Mouse (Mus musculus) embryo, embryonic 9.5 days (tissue): ENCODE measurements at regions not wholly inside any gene's neighbourhood (a gene's known extent, or its start where the extent isn't known, plus 50 kb on each side); places are given as distances from the start of the nearest gene placed in this dataset.

Experiments
- DNase-seq: peaks from one replicate; pipeline ENCODE4 v3.0.0-alpha.2; 2017; ENCODE audit errors: extremely low spot score

DNA sequence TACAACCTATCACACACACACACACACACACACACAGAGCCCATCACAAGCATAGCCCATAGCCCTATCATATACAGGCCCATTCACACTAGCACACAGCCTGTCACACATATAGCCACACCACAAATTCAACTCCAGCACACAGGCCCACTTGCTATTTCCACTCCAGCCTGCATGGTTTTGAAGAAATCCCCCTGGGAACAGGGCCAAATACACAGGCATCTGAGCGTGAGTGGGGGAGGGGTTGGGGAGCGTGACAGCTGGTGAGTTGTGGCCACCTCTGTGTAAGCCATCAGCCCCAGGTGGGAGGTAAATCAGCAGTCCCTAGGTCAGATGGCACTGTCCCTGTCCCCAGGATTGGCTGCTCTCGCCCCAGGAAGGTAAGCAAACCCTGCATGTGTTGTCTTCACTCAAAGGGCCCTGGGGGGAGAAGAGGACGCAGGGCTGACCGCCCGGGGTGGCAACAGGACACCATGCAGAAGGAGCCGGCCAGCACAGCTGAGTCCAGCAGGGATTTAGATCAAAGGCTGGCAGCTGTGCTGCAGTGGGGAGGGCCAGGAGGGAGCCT is 153.6 kb upstream of the Gm3448 start:
- DNase-seq = peak; percentile 53

DNA sequence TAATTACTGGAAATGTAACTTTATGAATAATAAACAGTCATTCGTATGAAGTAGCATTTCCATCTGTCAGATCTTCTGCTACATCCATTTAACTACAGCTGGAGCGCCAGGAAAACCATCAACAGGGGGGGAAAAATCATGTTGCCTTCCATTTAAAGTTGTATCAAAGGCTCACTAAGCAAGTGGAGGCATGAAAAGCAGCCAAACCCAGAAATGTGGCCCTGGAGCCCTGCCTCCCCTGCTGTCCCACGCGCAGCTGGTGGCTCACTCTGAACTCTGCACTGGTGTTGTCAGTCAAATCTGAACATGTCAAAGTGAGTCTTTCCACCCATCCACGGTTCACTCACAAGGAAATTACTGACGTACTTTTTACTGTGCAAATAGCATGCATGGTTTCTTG is 152.5 kb upstream of the Gm3448 start:
- DNase-seq = no peak

DNA sequence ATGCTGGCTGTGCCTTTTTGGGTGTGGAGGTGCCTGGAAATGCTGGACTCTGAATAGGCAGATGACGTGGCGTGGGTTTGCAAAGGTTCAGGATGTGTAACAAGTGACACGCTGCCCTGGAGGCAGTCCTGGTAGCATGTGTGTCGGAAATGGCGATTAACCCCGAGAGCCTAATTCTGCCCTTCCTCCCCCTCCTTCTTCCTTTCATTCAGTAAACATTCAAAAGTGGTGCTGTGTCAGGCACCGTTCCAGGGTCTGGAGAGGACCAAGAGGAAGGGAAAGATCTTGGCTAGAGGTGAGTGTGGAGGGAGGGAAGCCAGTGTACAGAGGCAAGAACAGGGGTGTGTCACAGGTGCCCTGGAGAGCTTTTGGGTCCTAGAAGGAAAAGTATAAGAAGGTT is 151.5 kb upstream of the Gm3448 start:
- DNase-seq = no peak

DNA sequence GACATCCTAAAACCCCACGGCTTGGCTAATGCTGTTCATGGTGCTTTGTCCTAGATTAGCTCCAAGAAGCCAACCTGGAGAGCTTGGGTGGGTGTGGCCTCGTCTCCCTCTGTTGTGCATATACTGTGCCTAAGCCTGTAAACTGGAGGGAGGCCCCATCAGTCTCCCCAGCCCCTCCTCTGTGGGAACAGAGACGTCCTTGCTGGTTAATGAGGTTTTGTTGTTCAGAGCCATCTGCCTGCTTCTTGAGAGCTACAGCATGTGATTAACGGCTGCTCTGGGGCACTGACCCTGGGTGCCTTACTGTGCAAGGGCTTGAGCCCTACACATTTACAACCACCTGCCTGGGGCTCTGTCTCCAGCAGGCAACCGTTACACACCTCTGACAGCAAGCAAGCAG is 143.9 kb upstream of the Gm3448 start:
- no peak for DNase-seq

DNA sequence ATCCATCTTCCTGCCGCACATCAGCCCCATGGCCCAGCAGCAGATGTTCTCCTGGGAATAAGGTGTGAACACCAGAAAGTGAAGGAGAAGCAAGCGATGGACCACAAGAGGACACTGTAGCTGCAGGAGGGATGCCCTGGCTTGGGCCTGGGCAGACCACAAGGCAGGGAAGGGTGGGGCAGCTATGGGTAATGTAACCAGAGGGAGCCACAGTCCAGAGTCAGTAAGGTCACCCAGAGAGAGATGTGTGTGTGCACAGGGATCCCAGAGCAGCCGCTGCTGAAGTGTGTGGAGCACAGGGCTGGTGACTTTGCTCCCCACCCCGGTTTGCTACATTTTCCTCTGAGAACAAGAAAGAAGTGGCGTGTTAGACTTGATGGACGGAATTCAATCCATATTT is 142.5 kb upstream of the Gm3448 start:
- DNase-seq = no peak

DNA sequence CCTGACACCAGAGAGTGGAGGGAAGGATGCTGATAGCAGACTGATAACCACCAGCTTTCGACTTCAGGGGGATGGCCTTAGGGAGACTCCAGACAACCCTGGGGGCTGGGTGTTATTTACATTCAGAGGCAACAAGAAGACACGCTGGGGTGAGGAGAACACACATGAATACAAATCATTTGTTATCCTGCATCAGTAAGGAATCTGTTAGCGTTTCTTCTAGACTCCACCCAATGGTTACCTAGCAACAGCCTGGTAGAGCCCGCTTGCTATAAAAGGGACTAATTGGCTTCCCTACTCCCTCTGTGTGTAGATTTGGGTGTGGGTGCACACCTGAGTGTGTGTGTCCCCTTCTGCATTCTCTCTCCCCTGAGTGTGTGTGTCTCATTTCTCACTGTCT is 140.8 kb upstream of the Gm3448 start:
- DNase-seq = no peak

DNA sequence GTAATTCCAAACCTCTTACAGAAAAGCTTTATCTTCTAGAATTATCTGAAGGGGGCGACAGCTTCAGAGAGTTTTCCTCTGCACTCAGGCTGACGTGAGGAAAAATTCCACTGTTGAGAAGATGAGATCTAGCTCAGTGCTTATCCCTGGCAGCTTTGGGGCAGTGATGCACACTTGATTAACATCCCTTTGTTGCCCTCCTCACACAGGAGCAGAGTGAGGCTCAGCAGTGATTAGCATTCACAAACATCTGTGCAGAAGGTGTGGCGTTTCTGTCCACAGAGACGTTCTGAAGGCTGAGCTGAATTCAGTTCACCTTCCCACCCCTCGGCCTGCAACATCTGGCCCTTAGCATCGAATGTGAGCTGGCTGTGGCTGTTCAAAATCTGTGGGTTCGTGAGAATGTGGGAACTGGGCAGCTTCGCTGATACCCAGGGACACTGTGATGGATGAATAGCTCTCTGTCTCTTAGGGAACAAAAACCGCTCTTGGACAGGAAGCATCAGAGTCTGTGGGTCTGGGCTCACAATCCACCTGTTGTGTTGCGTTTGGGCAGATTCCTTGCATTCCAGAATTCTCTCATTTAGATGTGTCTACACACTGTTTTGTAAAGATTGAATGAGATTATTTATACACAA is 139.0 kb upstream of the Gm3448 start:
- no peak for DNase-seq

DNA sequence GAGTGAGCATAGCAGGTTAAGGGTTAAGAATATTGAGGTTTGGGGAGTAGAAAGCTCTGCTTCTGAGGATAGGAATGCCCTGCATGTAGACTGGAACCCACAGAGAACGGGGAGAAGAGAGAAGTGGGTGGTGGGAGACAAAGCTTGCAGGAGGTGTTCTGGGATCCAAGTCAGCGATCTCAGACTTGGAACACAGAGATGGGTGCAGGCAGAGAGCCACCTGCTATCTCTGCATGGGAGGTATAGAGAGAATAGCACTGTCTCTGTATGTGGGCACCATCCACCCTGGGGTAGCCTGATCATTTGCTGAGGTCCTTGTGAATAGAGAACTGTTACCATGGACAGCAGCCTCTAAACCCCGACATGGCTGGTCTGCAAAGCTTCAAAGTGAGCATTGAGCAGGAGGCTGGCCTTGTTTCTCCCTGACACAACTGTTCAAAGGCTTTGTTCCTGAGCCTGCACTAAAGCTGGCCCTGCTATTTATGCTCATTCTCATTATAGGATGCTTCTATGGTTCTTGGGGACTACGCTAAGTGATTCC is 138.1 kb upstream of the Gm3448 start:
- no peak for DNase-seq

DNA sequence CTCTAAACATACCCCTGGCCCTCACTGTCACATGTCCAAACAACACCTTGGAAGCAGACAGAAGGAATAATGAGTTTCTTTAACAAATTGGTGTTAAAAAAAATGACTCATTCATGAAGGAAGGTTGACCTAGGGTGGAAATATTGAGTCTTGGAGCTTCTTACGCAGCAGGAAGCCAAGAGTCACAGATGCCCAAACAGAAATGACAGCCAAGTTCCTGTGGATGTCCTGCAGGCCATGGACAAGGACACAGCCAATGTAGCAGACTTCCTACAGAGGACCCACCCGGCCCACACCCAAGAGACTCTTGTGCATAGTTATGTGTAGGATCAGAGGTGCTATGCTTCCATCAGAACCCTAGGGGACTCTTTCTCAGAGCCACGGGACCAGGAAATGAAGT is 136.1 kb upstream of the Gm3448 start:
- no peak for DNase-seq

DNA sequence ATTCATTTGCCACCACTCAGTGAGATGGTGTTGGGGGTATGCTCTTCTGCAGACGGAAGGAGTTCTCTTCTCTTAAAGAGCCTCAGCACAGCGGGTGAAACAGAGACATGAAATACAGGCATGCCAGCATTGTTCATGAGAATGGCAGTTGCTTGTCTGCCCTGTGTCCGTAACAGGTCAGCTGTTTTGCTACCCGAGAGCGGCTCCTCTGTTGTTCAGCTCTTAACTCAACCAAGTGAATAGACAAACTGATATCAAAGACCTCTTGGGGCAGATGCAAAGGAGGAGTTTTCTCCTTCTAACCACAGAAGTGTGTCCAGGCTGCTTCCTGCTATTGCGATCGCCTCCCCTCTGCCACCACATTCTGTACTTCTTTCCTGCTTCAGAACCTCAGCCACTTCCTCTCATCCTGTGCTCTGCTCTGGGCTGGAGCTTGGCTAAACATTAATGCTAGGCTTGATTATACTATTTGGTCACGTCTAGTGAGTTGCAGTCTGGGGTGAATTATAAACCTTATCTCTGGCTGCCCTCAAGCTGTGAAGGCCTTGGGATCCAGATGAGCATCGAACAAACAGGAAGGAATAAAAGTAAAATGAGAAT is 133.1 kb upstream of the Gm3448 start:
- no peak for DNase-seq

DNA sequence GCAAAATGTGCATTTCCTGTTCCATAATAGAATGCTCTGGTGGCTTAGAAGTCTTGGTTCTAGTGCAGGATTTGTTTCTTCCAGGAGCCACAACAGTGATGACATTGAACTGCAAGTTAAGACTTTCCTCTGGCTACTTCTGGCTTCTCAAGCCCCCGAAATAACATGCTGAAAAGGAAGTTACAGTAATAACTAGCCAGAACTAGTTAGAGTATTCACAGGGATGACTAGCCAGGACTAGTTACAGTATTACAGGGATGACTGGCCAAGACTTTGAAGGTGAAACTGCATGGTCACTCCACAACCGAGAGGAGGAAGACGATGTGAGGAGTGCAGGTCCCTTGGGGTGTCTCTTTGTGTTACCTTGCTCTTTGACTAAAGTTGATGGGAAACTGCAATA is 126.6 kb upstream of the Gm3448 start:
- DNase-seq = no peak

DNA sequence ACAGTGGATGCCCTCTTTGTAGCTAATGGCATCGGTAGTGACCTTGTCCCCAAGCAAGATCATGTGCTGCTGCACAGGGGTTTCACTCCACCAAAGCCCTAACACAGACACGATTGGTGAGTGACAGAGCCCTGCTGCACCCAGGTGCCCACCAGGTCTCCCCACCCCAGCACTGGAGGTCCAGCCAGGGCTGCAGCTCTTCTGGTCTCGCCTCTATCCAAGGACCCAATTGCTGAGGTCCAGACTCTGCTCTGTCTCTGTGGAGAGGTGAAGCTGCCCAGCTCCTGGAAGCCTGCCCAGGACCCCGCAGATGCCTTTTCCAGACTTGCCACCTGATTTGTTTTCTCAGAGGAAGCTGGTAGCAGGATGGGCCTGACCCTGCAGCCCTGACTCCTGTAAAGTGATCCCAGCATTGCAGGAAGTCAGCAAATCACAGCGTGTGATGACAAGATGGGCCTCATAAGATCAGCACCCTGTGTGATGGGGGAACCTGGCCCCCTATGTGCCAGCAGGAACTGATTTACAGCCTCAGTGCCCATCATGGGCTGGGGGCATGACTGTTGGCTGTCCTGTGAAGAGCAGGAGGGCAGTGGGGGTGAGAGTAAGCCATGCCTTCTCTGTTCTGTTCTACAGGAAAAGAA is 116.5 kb upstream of the Gm3448 start:
- DNase-seq = no peak

DNA sequence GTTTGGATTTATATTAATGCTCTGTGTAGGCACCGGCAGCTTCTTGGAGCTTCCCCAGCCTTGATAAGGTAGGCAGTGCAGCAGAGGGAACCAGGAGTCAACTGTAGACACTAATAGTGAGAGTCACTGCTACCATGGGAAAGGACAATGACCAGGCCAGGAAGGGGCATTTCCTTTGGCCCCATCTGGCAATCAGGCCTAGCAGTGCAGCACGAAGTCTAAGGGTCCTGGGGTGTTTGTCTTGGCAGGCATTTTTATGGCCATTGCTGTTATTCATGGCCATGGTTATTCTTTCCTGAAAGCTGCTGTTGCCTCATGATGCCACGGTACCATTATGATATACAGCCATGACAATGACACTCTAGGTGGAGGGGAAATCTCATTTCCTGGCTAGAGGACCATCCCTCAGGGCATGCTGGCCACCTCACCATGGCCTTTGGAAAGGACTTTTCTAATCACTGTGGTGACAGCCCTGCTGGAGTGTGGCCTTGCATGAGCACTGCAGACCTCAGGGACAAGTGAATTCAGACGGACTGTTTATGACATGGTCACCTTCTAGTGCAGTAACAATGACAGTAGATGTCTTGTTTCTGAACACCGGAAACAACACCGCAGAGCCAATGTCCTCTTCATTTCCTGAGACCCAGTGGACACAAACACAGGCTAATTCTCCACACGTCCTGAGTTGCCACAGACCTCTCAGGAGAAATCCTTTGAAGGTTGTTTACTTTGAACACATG is 111.8 kb upstream of the Gm3448 start:
- DNase-seq = no peak

DNA sequence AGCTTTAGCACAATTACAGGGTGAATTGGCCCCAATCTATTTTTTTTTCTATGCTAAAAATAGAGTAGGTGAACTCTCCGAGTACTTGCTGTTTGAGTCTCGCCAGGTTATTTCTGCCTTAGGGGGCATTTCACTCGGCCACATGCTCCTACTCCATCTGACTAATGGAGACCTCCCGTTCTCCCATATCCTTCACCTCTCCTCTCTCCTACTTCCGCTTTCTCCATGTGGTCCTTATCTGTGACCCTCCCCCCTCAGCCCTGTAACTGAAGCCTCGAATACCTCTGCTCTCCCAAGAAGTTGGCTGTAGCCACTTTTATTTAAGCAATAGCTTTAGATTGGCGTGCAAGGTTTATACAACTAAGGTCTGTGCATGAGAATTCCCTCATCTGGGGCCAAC is 111.1 kb upstream of the Gm3448 start:
- no peak for DNase-seq

DNA sequence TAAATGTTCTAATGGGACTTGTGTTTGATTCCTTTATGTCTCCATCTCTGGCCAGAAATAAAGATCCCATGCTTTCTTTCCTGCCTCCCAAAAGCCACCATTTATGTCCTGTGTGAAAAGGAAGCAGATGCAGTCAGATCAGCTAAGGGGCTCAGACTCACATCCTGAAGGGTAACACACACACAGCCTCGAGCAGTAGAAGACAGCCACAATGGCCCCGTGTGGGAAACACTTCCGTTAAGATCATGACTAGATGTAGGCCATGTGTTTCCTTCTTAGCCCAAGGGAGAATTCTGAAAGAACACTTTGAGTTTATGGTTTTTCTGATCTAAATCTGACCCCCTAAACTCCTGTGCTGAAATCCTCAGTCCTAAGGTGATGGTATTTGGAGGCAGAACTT is 110.4 kb upstream of the Gm3448 start:
- DNase-seq = no peak

DNA sequence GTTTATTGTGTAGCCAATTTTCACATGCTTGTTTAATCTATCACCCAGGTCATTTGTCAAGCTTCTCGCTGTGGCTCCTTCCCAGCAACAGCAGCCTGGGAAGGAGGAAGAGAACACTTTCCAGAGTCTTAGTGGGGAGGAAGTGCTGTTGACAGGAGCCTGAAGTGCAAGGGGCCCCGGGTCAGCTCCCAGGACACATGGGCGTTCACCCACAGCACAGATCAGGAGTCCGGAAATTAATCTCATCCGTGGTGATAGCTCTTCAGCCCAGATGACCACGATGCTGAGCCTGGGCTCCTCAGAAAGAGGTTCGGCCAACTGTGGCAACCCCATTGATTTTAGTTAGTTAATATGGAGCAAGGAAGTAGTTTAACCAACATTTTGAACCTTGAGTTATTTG is 105.3 kb upstream of the Gm3448 start:
- no peak for DNase-seq

DNA sequence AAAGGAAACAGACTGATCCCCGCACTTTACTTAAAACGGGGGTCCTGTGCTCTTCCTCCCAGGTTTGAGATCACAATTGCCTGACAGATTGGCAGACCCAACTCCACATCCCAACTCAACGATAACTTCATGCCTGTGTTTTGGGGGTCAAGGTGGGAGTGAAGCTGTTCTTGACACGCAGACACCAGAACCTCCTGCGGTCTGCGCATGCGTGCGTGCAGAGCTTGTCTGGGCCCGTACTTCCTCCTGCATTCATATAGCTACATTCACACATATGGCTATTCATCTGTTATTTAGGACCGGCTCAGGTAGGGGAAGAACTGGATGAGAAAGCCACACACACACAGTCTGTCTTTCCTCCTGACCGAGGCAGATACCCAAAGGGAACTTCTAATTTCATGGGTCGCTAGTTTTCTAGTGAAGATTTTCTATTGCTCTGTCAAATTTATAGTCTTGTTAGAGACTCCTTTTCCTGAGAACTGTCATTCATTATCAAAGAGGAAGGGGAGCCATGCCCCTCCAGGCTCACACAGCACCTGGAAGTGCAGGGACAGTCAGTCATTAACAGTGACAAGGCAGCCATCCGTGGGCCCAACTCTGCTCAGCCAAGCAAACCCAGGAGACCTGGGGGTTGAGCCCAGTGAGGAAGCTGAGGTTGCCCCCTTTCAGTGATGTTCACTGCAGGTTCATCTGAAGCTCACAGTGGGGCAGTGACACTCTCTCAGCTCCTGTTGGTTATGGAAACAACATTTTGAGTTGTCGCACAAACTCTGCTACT is 104.0 kb upstream of the Gm3448 start:
- DNase-seq = no peak

DNA sequence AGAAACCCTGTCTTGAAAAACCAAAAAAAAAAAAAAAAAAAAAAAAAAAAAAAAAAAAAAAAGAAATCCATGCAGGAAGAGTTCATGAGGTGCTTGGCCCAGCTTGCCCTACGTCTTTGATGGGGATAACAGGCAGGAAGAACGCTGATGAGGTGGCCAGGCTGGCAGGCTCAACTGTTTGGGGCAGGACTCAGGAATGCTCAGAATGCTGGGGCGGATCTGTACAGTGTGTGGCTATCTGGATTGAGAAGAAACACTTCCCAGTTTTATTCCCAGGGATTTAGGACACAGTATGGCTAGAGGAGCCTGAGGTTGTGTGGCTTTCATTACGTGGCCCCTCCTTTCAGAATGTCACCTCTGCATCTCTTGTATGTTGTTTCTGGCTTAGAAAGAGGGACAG is 99.1 kb upstream of the Gm3448 start:
- DNase-seq = no peak
